Mouse (Mus musculus): Measurements from ENCODE around the gene Mcl1. TPM values are rescaled to one million over a fixed set of nuclear protein-coding genes. Genes with fewer than 3 reads are reported as not detected.

The Mcl1 gene
- polyA plus RNA-seq, 1 experiment = 46.4 TPM

GRCm38 (mm10) chr3:95704612-95705011, 46.0 kb downstream of the Mcl1 start:
- no peaks in the 10 kb centered on the region for H3K79me2 ChIP-seq (ENCODE audit: control insufficient read depth, insufficient read depth)
- no peak overlapping the region for H3K4me3 ChIP-seq (ENCODE audit: insufficient read depth, poor library complexity, severe bottlenecking)
- no peak overlapping the region for H3ac ChIP-seq (ENCODE audit: control insufficient read depth, insufficient read length, low read depth)
- no peaks in the 10 kb centered on the region for H3K36me3 ChIP-seq (ENCODE audit: control insufficient read depth, insufficient read depth)
- TF ChIP-seq MYOG (IDR thresholded peaks at IDR 0.05; ENCODE audit: control insufficient read depth, extremely low read depth, insufficient read length) = no peak
- TF ChIP-seq MYOD1 (IDR thresholded peaks at IDR 0.05; ENCODE audit: control insufficient read depth, insufficient read length, low read depth) = no peak
- no peak for TF ChIP-seq MAX (IDR thresholded peaks at IDR 0.05)
- TF ChIP-seq USF1 (IDR thresholded peaks at IDR 0.05; ENCODE audit: low read depth) = no peak
- TF ChIP-seq FOSL1 (IDR thresholded peaks at IDR 0.05; ENCODE audit: insufficient read depth, low read length, poor library complexity, severe bottlenecking) = no peak
- no peak for TF ChIP-seq CEBPB (IDR thresholded peaks at IDR 0.05; ENCODE audit: low read depth)
- no peak for TF ChIP-seq CTCF (IDR thresholded peaks at IDR 0.05; ENCODE audit: control insufficient read depth, insufficient read depth, insufficient read length)
- no peaks in the 10 kb centered on the region for H3K27me3 ChIP-seq (ENCODE audit: control insufficient read depth, insufficient read depth, insufficient read length)
- no peaks in the 10 kb centered on the region for H3K79me3 ChIP-seq (ENCODE audit: low read depth)

- H3K79me3 ChIP-seq (ENCODE audit: low read depth) = no peaks in the 10 kb centered on the region
- H3K4me3 ChIP-seq (ENCODE audit: insufficient read depth, poor library complexity, severe bottlenecking) = no peak overlapping the region
- H3K27me3 ChIP-seq (ENCODE audit: control insufficient read depth, insufficient read depth, insufficient read length) = no peaks in the 10 kb centered on the region
- no peak overlapping the region for H3ac ChIP-seq (ENCODE audit: control insufficient read depth, insufficient read length, low read depth)
- no peaks in the 10 kb centered on the region for H3K79me2 ChIP-seq (ENCODE audit: control insufficient read depth, insufficient read depth)
- TF ChIP-seq CEBPB (IDR thresholded peaks at IDR 0.05; ENCODE audit: low read depth) (no peak), MAX (IDR thresholded peaks at IDR 0.05) (no peak), USF1 (IDR thresholded peaks at IDR 0.05; ENCODE audit: low read depth) (no peak), MYOD1 (IDR thresholded peaks at IDR 0.05; ENCODE audit: control insufficient read depth, insufficient read length, low read depth) (no peak), CTCF (IDR thresholded peaks at IDR 0.05; ENCODE audit: control insufficient read depth, insufficient read depth, insufficient read length) (no peak), FOSL1 (IDR thresholded peaks at IDR 0.05; ENCODE audit: insufficient read depth, low read length, poor library complexity, severe bottlenecking) (no peak), MYOG (IDR thresholded peaks at IDR 0.05; ENCODE audit: control insufficient read depth, extremely low read depth, insufficient read length) (no peak)
- no peaks in the 10 kb centered on the region for H3K36me3 ChIP-seq (ENCODE audit: control insufficient read depth, insufficient read depth)
These were observed 47.7 kb downstream of the Mcl1 start for GRCm38 (mm10) chr3:95706273-95706672.

DNA sequence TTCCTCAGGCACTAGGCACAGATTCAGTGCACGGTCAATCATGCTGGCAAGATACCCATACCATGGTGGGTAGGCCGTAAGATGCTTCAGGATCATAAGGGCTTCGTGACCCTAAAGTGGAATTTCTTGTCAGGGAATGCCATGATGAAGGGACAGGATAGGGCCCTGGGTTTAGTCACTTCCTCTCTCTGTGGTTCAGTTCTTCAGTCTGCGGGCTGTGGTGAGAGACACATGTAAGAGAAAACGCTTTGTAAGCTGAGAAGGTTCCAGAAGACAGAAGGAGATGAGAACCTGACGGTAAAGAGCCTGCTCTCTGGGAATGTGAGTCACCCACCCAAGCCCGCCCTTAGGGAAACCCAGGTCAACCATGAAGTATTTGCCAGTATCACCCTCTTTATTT, 48.9 kb downstream of the Mcl1 start:
- Histone ChIP-seq H3K79me3 (ENCODE audit: low read depth) (no peaks in the 10 kb centered on the region), H3K36me3 (ENCODE audit: control insufficient read depth, insufficient read depth) (no peaks in the 10 kb centered on the region), H3K4me3 (ENCODE audit: insufficient read depth, poor library complexity, severe bottlenecking) (no peak overlapping the region), H3K79me2 (ENCODE audit: control insufficient read depth, insufficient read depth) (no peaks in the 10 kb centered on the region), H3K27me3 (ENCODE audit: control insufficient read depth, insufficient read depth, insufficient read length) (no peaks in the 10 kb centered on the region), H3ac (ENCODE audit: control insufficient read depth, insufficient read length, low read depth) (no peak overlapping the region)
- TF ChIP-seq MYOD1 (IDR thresholded peaks at IDR 0.05; ENCODE audit: control insufficient read depth, insufficient read length, low read depth) = no peak
- TF ChIP-seq CEBPB (IDR thresholded peaks at IDR 0.05; ENCODE audit: low read depth) = no peak
- TF ChIP-seq CTCF (IDR thresholded peaks at IDR 0.05; ENCODE audit: control insufficient read depth, insufficient read depth, insufficient read length) = no peak
- TF ChIP-seq MYOG (IDR thresholded peaks at IDR 0.05; ENCODE audit: control insufficient read depth, extremely low read depth, insufficient read length) = no peak
- TF ChIP-seq USF1 (IDR thresholded peaks at IDR 0.05; ENCODE audit: low read depth) = no peak
- no peak for TF ChIP-seq FOSL1 (IDR thresholded peaks at IDR 0.05; ENCODE audit: insufficient read depth, low read length, poor library complexity, severe bottlenecking)
- no peak for TF ChIP-seq MAX (IDR thresholded peaks at IDR 0.05)

DNA sequence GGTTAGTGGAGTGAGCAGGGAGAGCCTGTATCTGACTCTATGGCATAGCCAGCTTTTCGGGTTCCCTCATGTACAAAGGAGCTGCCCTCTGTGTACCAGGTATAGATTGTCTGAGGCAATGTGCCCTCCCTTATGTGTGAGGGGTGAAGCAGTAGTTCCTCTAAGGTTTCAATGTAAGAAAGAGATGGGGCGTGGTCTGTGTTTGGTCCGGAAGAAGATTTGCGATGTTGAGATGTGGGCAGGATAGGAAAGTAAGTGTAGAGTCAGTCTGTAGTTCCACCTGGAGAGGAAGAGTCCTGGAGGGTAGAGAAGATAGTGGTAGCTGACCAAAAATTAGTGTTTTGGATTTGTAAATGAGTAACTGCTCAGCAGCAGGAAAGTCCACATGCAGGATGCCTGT, 50.5 kb downstream of the Mcl1 start:
- TF ChIP-seq MYOD1 (IDR thresholded peaks at IDR 0.05; ENCODE audit: control insufficient read depth, insufficient read length, low read depth) = no peak
- no peak for TF ChIP-seq CTCF (IDR thresholded peaks at IDR 0.05; ENCODE audit: control insufficient read depth, insufficient read depth, insufficient read length)
- TF ChIP-seq FOSL1 (IDR thresholded peaks at IDR 0.05; ENCODE audit: insufficient read depth, low read length, poor library complexity, severe bottlenecking) = no peak
- TF ChIP-seq MYOG (IDR thresholded peaks at IDR 0.05; ENCODE audit: control insufficient read depth, extremely low read depth, insufficient read length) = no peak
- no peak for TF ChIP-seq USF1 (IDR thresholded peaks at IDR 0.05; ENCODE audit: low read depth)
- TF ChIP-seq CEBPB (IDR thresholded peaks at IDR 0.05; ENCODE audit: low read depth) = no peak
- TF ChIP-seq MAX (IDR thresholded peaks at IDR 0.05) = no peak
- Histone ChIP-seq H3K27me3 (ENCODE audit: control insufficient read depth, insufficient read depth, insufficient read length) (no peaks in the 10 kb centered on the region), H3K4me3 (ENCODE audit: insufficient read depth, poor library complexity, severe bottlenecking) (no peak overlapping the region), H3K79me2 (ENCODE audit: control insufficient read depth, insufficient read depth) (no peaks in the 10 kb centered on the region), H3K36me3 (ENCODE audit: control insufficient read depth, insufficient read depth) (no peaks in the 10 kb centered on the region), H3ac (ENCODE audit: control insufficient read depth, insufficient read length, low read depth) (no peak overlapping the region), H3K79me3 (ENCODE audit: low read depth) (no peaks in the 10 kb centered on the region)

DNA sequence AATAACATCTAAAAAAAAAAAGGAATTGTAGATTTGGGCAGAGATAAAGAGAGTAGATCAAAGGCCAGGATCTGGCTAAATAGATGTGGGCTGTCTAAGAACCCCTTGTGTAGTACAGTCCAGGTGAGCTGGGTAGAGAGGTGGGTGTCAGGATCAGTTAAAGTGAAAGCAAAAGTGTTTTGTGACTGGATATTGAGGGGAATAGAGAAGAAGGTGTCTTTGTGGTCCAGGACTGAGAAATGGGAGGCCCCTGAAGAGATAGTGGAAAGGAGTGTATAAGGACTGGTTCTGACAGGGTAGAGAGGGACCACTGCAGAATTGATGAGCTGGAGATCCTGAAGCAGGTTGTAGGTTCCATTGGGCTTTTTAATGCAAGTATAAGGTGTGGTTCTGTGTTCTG, 51.4 kb downstream of the Mcl1 start:
- no peak for TF ChIP-seq MYOG (IDR thresholded peaks at IDR 0.05; ENCODE audit: control insufficient read depth, extremely low read depth, insufficient read length)
- no peak for TF ChIP-seq CEBPB (IDR thresholded peaks at IDR 0.05; ENCODE audit: low read depth)
- no peak for TF ChIP-seq MAX (IDR thresholded peaks at IDR 0.05)
- TF ChIP-seq USF1 (IDR thresholded peaks at IDR 0.05; ENCODE audit: low read depth) = no peak
- no peak for TF ChIP-seq CTCF (IDR thresholded peaks at IDR 0.05; ENCODE audit: control insufficient read depth, insufficient read depth, insufficient read length)
- TF ChIP-seq FOSL1 (IDR thresholded peaks at IDR 0.05; ENCODE audit: insufficient read depth, low read length, poor library complexity, severe bottlenecking) = no peak
- no peak for TF ChIP-seq MYOD1 (IDR thresholded peaks at IDR 0.05; ENCODE audit: control insufficient read depth, insufficient read length, low read depth)
- Histone ChIP-seq H3K79me2 (ENCODE audit: control insufficient read depth, insufficient read depth) (no peaks in the 10 kb centered on the region), H3K27me3 (ENCODE audit: control insufficient read depth, insufficient read depth, insufficient read length) (no peaks in the 10 kb centered on the region), H3ac (ENCODE audit: control insufficient read depth, insufficient read length, low read depth) (no peak overlapping the region), H3K36me3 (ENCODE audit: control insufficient read depth, insufficient read depth) (no peaks in the 10 kb centered on the region), H3K79me3 (ENCODE audit: low read depth) (no peaks in the 10 kb centered on the region), H3K4me3 (ENCODE audit: insufficient read depth, poor library complexity, severe bottlenecking) (no peak overlapping the region)

Other genes starting within 250 kb of the Mcl1 start
- gene Arnt, start 224.4 kb upstream of the Mcl1 start, polyA plus RNA-seq (2012; fragmentation: generic; extraction: Trizol) = 13.6 TPM
- gene Ctsk, start 159.5 kb upstream of the Mcl1 start, polyA plus RNA-seq (2012; fragmentation: generic; extraction: Trizol) = 0.07 TPM
- not detected for gene Ctss, start 132.0 kb upstream of the Mcl1 start, polyA plus RNA-seq (2012; fragmentation: generic; extraction: Trizol)
- not detected for gene Hormad1, start 99.1 kb upstream of the Mcl1 start, polyA plus RNA-seq (2012; fragmentation: generic; extraction: Trizol)
- gene Golph3l, start 69.9 kb upstream of the Mcl1 start, polyA plus RNA-seq (2012; fragmentation: generic; extraction: Trizol) = 4.5 TPM
- 42.0 TPM for gene Ensa, start 33.8 kb upstream of the Mcl1 start, polyA plus RNA-seq (2012; fragmentation: generic; extraction: Trizol)
- gene Adamtsl4, start 29.1 kb downstream of the Mcl1 start, polyA plus RNA-seq (2012; fragmentation: generic; extraction: Trizol) = 3.1 TPM
- 189 TPM for gene Ecm1, start 80.8 kb downstream of the Mcl1 start, polyA plus RNA-seq (2012; fragmentation: generic; extraction: Trizol)
- 32.8 TPM for gene Tars2, start 101.4 kb downstream of the Mcl1 start, polyA plus RNA-seq (2012; fragmentation: generic; extraction: Trizol)
- 7.7 TPM for gene Rprd2, start 160.1 kb downstream of the Mcl1 start, polyA plus RNA-seq (2012; fragmentation: generic; extraction: Trizol)
- gene Prpf3, start 197.1 kb downstream of the Mcl1 start, polyA plus RNA-seq (2012; fragmentation: generic; extraction: Trizol) = 26.7 TPM
- gene Mrps21, start 212.7 kb downstream of the Mcl1 start, polyA plus RNA-seq (2012; fragmentation: generic; extraction: Trizol) = 441 TPM
- gene Ciart, start 223.5 kb downstream of the Mcl1 start, polyA plus RNA-seq (2012; fragmentation: generic; extraction: Trizol) = 4.4 TPM
- gene BC028528, start 233.2 kb downstream of the Mcl1 start, polyA plus RNA-seq (2012; fragmentation: generic; extraction: Trizol) = 8.7 TPM
- gene Aph1a, start 235.2 kb downstream of the Mcl1 start, polyA plus RNA-seq (2012; fragmentation: generic; extraction: Trizol) = 79.0 TPM
- not detected for gene Car14, start 245.9 kb downstream of the Mcl1 start, polyA plus RNA-seq (2012; fragmentation: generic; extraction: Trizol)

Measured in C2C12 (cell line).